Comparison of ENCODE assay signal across 11 mouse cellular contexts in the genomic region with DNA sequence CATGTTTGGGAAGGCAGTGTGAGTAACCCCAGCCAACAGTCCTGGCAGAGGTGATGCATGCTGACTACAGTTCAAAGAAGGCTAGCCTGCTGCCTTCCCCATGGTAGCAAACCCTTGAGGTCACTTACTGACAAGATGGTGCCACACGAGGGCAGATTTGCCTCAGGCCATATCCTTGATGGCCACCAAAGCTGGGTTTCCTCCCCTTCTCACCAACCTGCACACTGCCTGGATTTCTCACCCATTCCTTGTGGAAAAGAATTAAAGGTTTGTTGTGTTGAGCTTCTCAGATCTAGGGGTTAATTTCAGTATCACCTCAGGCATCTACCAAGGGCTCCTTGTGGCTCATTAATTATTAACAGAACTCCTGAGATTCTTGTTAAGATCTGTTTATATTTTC. TPM values are rescaled to one million over a fixed set of nuclear protein-coding genes. Genes with fewer than 3 reads are reported as not detected.
DNase-seq lines count a peak whose midpoint lies in the region.
"Had no signal": no experiment of that assay in that cellular context is flagged by ENCODE, and none has a peak within 500 bp of the region (broad histone marks: within the 10 kb centered on the region; RNA-seq: fewer than 3 reads in every experiment).

No protein-coding gene starts in this region.

- intact Hi-C loops in left cerebral cortex, postnatal 4 days (cut with DNase I), result loop anchor here (10.0 kb wide), 1 partner anchor 130 kb away; no protein-coding TSS in a partner anchor

- DNase-seq in cerebellum, adult 11-12 months, result peak; percentile 18
- no peak for DNase-seq in cerebellum, adult 8-10 months
- peak; percentile 33 for DNase-seq in 3T3-L1 (ENCODE audit: low read depth, low spot score)
- peak; percentile 22 for DNase-seq in fibroblast of lung, adult 2 months (ENCODE audit: low read depth)
- DNase-seq in kidney, postnatal 14 days, result peak; percentile 28
- DNase-seq in left cerebral cortex, postnatal 4 days, result no peak
- DNase-seq in frontal cortex, postnatal 36 days (ENCODE audit: low spot score in 2 of 2), result no peak
- no peak for DNase-seq in adrenal gland, postnatal 14 days
- DNase-seq: gastrocnemius, postnatal 25 days; right cerebral cortex, postnatal 4 days; thymus, postnatal 25 days had no signal

RNA-seq across cellular contexts. Expression of gene Ipcef1, which starts 37.1 kb away (rescaled TPM):
- 10 to 100 TPM; 25.9 to 26.0 TPM for total RNA-seq in left cerebral cortex, postnatal 4 days (2021)
- 0.74 and 5.1 TPM in 2 replicates for total RNA-seq in adrenal gland, postnatal 14 days (2021)

Comparison
In these comparisons a context has a peak if more than half of its experiments do, and no peak if none do; other contexts are left out.
1. DNase-seq: peak in cerebellum, adult 11-12 months (single experiment), 3T3-L1 (single experiment), fibroblast of lung, adult 2 months (single experiment) and kidney, postnatal 14 days (single experiment); none in cerebellum, adult 8-10 months (single experiment), left cerebral cortex, postnatal 4 days (single experiment), frontal cortex, postnatal 36 days (0 of 2) and adrenal gland, postnatal 14 days (single experiment).